Mouse (Mus musculus) MEL (cell line): ENCODE measurements around the gene Tsacc. TPM values are rescaled to one million over a fixed set of nuclear protein-coding genes. Genes with fewer than 3 reads are reported as not detected.
"Not testable (repeated sequence)": the region's sequence is repeated elsewhere in the genome, so short reads cannot be mapped to it uniquely, and the experiment has no call there.

ENCODE experiments used
- DNase-seq: peaks from one replicate; pipeline ENCODE4 v3.0.0; 2011; ENCODE audit warnings: low read depth, low spot score
- H3K27ac ChIP-seq: 2 replicates; pipeline ENCODE4 v1.5.1; 2012; ENCODE audit warnings: low read depth, mild to moderate bottlenecking, control low read depth, low read length, moderate library complexity; ENCODE audit not compliant: control insufficient read depth
- H3K27me3 ChIP-seq, 2 experiments: fragments of 150-350 bp in 1 of 2; sonication (generic) in 1 of 2; 2 replicates each; pipeline ENCODE4 v1.6.1; 2012; ENCODE audit warnings: low read length in 2 of 2, mild to moderate bottlenecking in 2 of 2, improper control_type of control experiment in 1 of 2, moderate library complexity in 1 of 2; ENCODE audit not compliant: insufficient read depth in 2 of 2, control insufficient read depth in 1 of 2
- H3K36me3 ChIP-seq, 2 experiments: 2 replicates each; pipeline ENCODE4 v1.6.1; 2012 to 2014; ENCODE audit warnings: low read length in 2 of 2, improper control_type of control experiment in 1 of 2, inconsistent platforms in 1 of 2, mild to moderate bottlenecking in 1 of 2; ENCODE audit not compliant: insufficient read depth in 2 of 2, control insufficient read depth in 1 of 2
- H3K4me1 ChIP-seq, 2 experiments: fragments of 150-350 bp in 1 of 2; sonication (generic) in 1 of 2; 2 replicates each; pipeline ENCODE4 v1.6.1; 2012; ENCODE audit warnings: low read length in 2 of 2, improper control_type of control experiment in 1 of 2, mild to moderate bottlenecking in 1 of 2; ENCODE audit not compliant: insufficient read depth in 2 of 2, control insufficient read depth in 1 of 2
- H3K4me3 ChIP-seq, 2 experiments: fragments of 150-350 bp in 1 of 2; sonication (generic) in 1 of 2; 2 replicates each; pipeline ENCODE4 v1.5.1; 2012; ENCODE audit warnings: low read depth in 2 of 2, low read length in 2 of 2, mild to moderate bottlenecking in 2 of 2, moderate library complexity in 2 of 2, control low read depth in 1 of 2, improper control_type of control experiment in 1 of 2; ENCODE audit not compliant: control insufficient read depth in 1 of 2, insufficient read depth in 1 of 2
- H3K79me2 ChIP-seq: 2 replicates; pipeline ENCODE4 v1.6.1; 2012; ENCODE audit warnings: mild to moderate bottlenecking, low read length, moderate library complexity; ENCODE audit not compliant: control insufficient read depth, poor library complexity, insufficient read depth
- H3K9ac ChIP-seq: 2 replicates; pipeline ENCODE4 v1.6.1; 2012; ENCODE audit warnings: low read depth, mild to moderate bottlenecking, control low read depth, low read length, moderate library complexity; ENCODE audit not compliant: control insufficient read depth, poor library complexity, severe bottlenecking
- H3K9me3 ChIP-seq: fragments of 150-350 bp; sonication (generic); replicated peaks from 2 replicates; pipeline ENCODE4 v1.6.1; 2012; ENCODE audit warnings: mild to moderate bottlenecking, low read length, improper control_type of control experiment, moderate library complexity; ENCODE audit not compliant: insufficient read depth
- CHD1 ChIP-seq: IDR thresholded peaks from 2 replicates; pipeline ENCODE4 v1.6.1; 2012; ENCODE audit warnings: low read depth, mild to moderate bottlenecking, inconsistent platforms, low read length, improper control_type of control experiment
- CHD2 ChIP-seq: IDR thresholded peaks from 2 replicates; pipeline ENCODE4 v1.6.1; 2011; ENCODE audit warnings: low read length, improper control_type of control experiment
- CTCF ChIP-seq, 3 experiments: IDR thresholded peaks in 2 of 3; conservative IDR thresholded peaks in 1 of 3; 2 replicates each; pipeline ENCODE4 v1.5.1; 2011 to 2012; ENCODE audit warnings: low read length in 3 of 3, low read depth in 2 of 3, mild to moderate bottlenecking in 2 of 3, improper control_type of control experiment in 1 of 3, inconsistent platforms in 1 of 3, mixed read lengths in 1 of 3, moderate library complexity in 1 of 3; ENCODE audit not compliant: control insufficient read depth in 1 of 3, insufficient read depth in 1 of 3, poor library complexity in 1 of 3, severe bottlenecking in 1 of 3
- E2F4 ChIP-seq: IDR thresholded peaks from 2 replicates; pipeline ENCODE4 v1.6.1; 2011; ENCODE audit warnings: low read depth, low read length, improper control_type of control experiment, borderline replicate concordance
- ETS1 ChIP-seq: IDR thresholded peaks from 2 replicates; pipeline ENCODE4 v1.6.1; 2012; ENCODE audit warnings: low read depth, mild to moderate bottlenecking, inconsistent platforms, low read length, improper control_type of control experiment, moderate library complexity
- GABPA ChIP-seq: IDR thresholded peaks from 2 replicates; pipeline ENCODE4 v1.6.1; 2012; ENCODE audit warnings: low read depth, mild to moderate bottlenecking, inconsistent platforms, low read length, improper control_type of control experiment, moderate library complexity
- JUND ChIP-seq: IDR thresholded peaks from 2 replicates; pipeline ENCODE4 v1.6.1; 2011; ENCODE audit warnings: low read depth, mild to moderate bottlenecking, improper control_type of control experiment, low read length
- MAFK ChIP-seq: IDR thresholded peaks from 2 replicates; pipeline ENCODE4 v1.6.1; 2011; ENCODE audit warnings: low read depth, mild to moderate bottlenecking, low read length, improper control_type of control experiment, borderline replicate concordance
- MAZ ChIP-seq: IDR thresholded peaks from 2 replicates; pipeline ENCODE4 v1.6.1; 2012; ENCODE audit warnings: low read depth, mild to moderate bottlenecking, inconsistent platforms, low read length, improper control_type of control experiment
- MEF2A ChIP-seq: IDR thresholded peaks from 2 replicates; pipeline ENCODE4 v1.6.1; 2014; ENCODE audit warnings: low read depth, mild to moderate bottlenecking, inconsistent platforms, low read length, improper control_type of control experiment; ENCODE audit not compliant: poor library complexity, insufficient replicate concordance, severe bottlenecking; ENCODE audit errors: extremely low read depth
- MXI1 ChIP-seq: IDR thresholded peaks from 2 replicates; pipeline ENCODE4 v1.6.1; 2011; ENCODE audit warnings: mild to moderate bottlenecking, low read depth, low read length, improper control_type of control experiment
- NELFE ChIP-seq: IDR thresholded peaks from 2 replicates; pipeline ENCODE4 v1.6.1; 2011; ENCODE audit warnings: low read depth, low read length, improper control_type of control experiment
- NRF1 ChIP-seq: IDR thresholded peaks from 2 replicates; pipeline ENCODE4 v1.6.1; 2014; ENCODE audit warnings: low read depth, mild to moderate bottlenecking, inconsistent platforms, low read length, improper control_type of control experiment, moderate library complexity; ENCODE audit not compliant: poor library complexity, insufficient read depth, severe bottlenecking
- RAD21 ChIP-seq: IDR thresholded peaks from 2 replicates; pipeline ENCODE4 v1.6.1; 2011; ENCODE audit warnings: mild to moderate bottlenecking, low read depth, low read length, improper control_type of control experiment
- SIN3A ChIP-seq: IDR thresholded peaks from 2 replicates; pipeline ENCODE4 v1.6.1; 2012; ENCODE audit warnings: low read length, improper control_type of control experiment, inconsistent platforms
- SMC3 ChIP-seq: IDR thresholded peaks from 2 replicates; pipeline ENCODE4 v1.6.1; 2011; ENCODE audit warnings: low read depth, low read length, improper control_type of control experiment
- TAL1 ChIP-seq: IDR thresholded peaks from 2 replicates; pipeline ENCODE4 v1.6.1; 2012; ENCODE audit warnings: mild to moderate bottlenecking, inconsistent platforms, low read length, moderate library complexity, mixed read lengths
- USF1 ChIP-seq: IDR thresholded peaks from 2 replicates; pipeline ENCODE4 v1.6.1; 2014; ENCODE audit warnings: low read depth, mild to moderate bottlenecking, inconsistent platforms, low read length, improper control_type of control experiment, moderate library complexity
- ZNF384 ChIP-seq: IDR thresholded peaks from 2 replicates; pipeline ENCODE4 v1.6.1; 2012; ENCODE audit warnings: low read depth, mild to moderate bottlenecking, inconsistent platforms, low read length, improper control_type of control experiment
- polyA plus RNA-seq, 2 experiments: library from polyadenylated mRNA; stranded (reverse) in 1 of 2; unstranded in 1 of 2; fragments of >175 nt in 1 of 2; fragments of >200 nt in 1 of 2; gene quantifications; 2 replicates each; pipeline versions ENCODE4 v1.2.1 to v1.2.4; 2012; ENCODE audit warnings: low replicate concordance in 2 of 2, low read depth in 1 of 2; ENCODE audit not compliant: insufficient read length in 2 of 2, insufficient read depth in 1 of 2, missing spikeins in 1 of 2
- total RNA-seq: library from RNA; depleted of rRNA; stranded (reverse); fragments of 300-350 nt; gene quantifications from 2 replicates; pipeline ENCODE4 v1.2.3, GENCODE M21; 2012

Gene Tsacc
- total and polyA plus RNA-seq, 3 experiments: 34.1 to 41.1 TPM; not detected in 1

- not testable (repeated sequence) for H3K79me2 ChIP-seq, H3K9me3 ChIP-seq, H3K36me3 ChIP-seq, DNase-seq, H3K4me1 ChIP-seq, H3K27me3 ChIP-seq, H3K4me3 ChIP-seq, H3K9ac ChIP-seq, H3K27ac ChIP-seq
Observed at GRCm38 (mm10) chr3:88288133-88288713, 8.6 kb downstream of the Tsacc start.

GRCm38 (mm10) chr3:88287110-88287509, 9.7 kb downstream of the Tsacc start, which contains the start of gene Gm38392:
TSS of gene Gm38392 (minus strand) at chr3:88287210.
- no peak within 1 kb of the TSS for H3K9ac ChIP-seq
- DNase-seq: no peak
- no peaks in the 10 kb centered on the region for H3K9me3 ChIP-seq
- H3K79me2 ChIP-seq: no peaks in the 10 kb centered on the region
- H3K4me3 ChIP-seq: no peak within 1 kb of the TSS
- H3K4me1 ChIP-seq: no peaks in the 10 kb centered on the region
- no peaks in the 10 kb centered on the region for H3K27me3 ChIP-seq
- H3K36me3 ChIP-seq: peaks cover 0 to 2% of the 10 kb centered on the region in 2 experiments; a peak in 1 of 4 replicates
- no peak for TF ChIP-seq SMC3
- TF ChIP-seq RAD21: no peak
- no peak for TF ChIP-seq CTCF (IDR thresholded peaks at IDR 0.05 in 2 of 3, conservative IDR thresholded peaks at IDR 0.05 in 1 of 3; ENCODE audit: control insufficient read depth in 1 of 3, insufficient read depth in 1 of 3, low read depth in 2 of 3, low read length in 3 of 3, poor library complexity in 1 of 3, severe bottlenecking in 1 of 3)
- TF ChIP-seq NELFE: no peak
- TF ChIP-seq CHD2: no peak
- TF ChIP-seq SIN3A: no peak
- no peak for TF ChIP-seq E2F4
- no peak for TF ChIP-seq ETS1
- TF ChIP-seq JUND: no peak
- no peak for TF ChIP-seq ZNF384
- TF ChIP-seq NRF1: no peak
- TF ChIP-seq MAFK: no peak
- TF ChIP-seq CHD1: no peak
- no peak for TF ChIP-seq USF1
- TF ChIP-seq GABPA: no peak
- no peak for TF ChIP-seq MXI1
- TF ChIP-seq MEF2A: no peak
- no peak for TF ChIP-seq MAZ
- no peak for TF ChIP-seq TAL1
- TF ChIP-seq, all 39 proteins: peak for 0
- H3K27ac ChIP-seq: no peak within 1 kb of the TSS
